Mouse (Mus musculus) thymus, adult 2 months (tissue): Measurements from ENCODE around the gene Dchs2. TPM values are rescaled to one million over a fixed set of nuclear protein-coding genes. Genes with fewer than 3 reads are reported as not detected.
"Not testable (repeated sequence)": the region's sequence is repeated elsewhere in the genome, so short reads cannot be mapped to it uniquely, and the experiment has no call there.

Experiments
- DNase-seq: peaks from one replicate; pipeline ENCODE4 v3.0.0; 2021
- H3K27ac ChIP-seq: fragments of 200-500 bp; 2 replicates; pipeline ENCODE4 v1.5.1; 2012; ENCODE audit warnings: low read length, control low read depth; ENCODE audit not compliant: control insufficient read depth, insufficient read depth
- H3K27me3 ChIP-seq: fragments of 200-500 bp; 2 replicates; pipeline ENCODE4 v1.6.1; 2012; ENCODE audit warnings: mild to moderate bottlenecking, low read length, moderate library complexity, mixed read lengths; ENCODE audit not compliant: control insufficient read depth, insufficient read depth
- H3K36me3 ChIP-seq: fragments of 200-500 bp; 2 replicates; pipeline ENCODE4 v1.6.1; 2012; ENCODE audit warnings: mild to moderate bottlenecking, low read length, moderate library complexity; ENCODE audit not compliant: control insufficient read depth, insufficient read depth
- H3K4me1 ChIP-seq: fragments of 200-500 bp; replicated peaks from 2 replicates; pipeline ENCODE4 v1.6.1; 2012; ENCODE audit warnings: low read length; ENCODE audit not compliant: control insufficient read depth, insufficient read depth
- H3K4me3 ChIP-seq: fragments of 200-500 bp; 2 replicates; pipeline ENCODE4 v1.5.1; 2012; ENCODE audit warnings: mild to moderate bottlenecking, low read length, control low read depth, moderate library complexity; ENCODE audit not compliant: control insufficient read depth, insufficient read depth
- CTCF ChIP-seq: fragments of 200-500 bp; IDR thresholded peaks from 2 replicates; pipeline ENCODE4 v1.5.1; 2012; ENCODE audit warnings: mild to moderate bottlenecking, control low read depth, low read length, moderate library complexity, borderline replicate concordance; ENCODE audit not compliant: control insufficient read depth, poor library complexity, insufficient read depth; ENCODE audit errors: extremely low read depth
- POLR2A ChIP-seq: fragments of 200-500 bp; IDR thresholded peaks from 2 replicates; pipeline ENCODE4 v1.6.1; 2012; ENCODE audit warnings: mild to moderate bottlenecking, low read length, control low read depth, moderate library complexity; ENCODE audit not compliant: control insufficient read depth, poor library complexity, insufficient read depth; ENCODE audit errors: extremely low read depth
- WGBS: fragments of 180-500 bp; shearing (Covaris S2); methylation state at CpG from one replicate; pipeline ENCODE4 v1.1.7; 2018; 5-methylcytosine and 5-hydroxymethylcytosine counted together
- polyA plus RNA-seq: library from polyadenylated mRNA; depleted of rRNA; stranded (reverse); fragments of >200 nt; gene quantifications from 2 replicates; pipeline ENCODE4 v1.2.3, GENCODE M21; 2012

Dchs2 gene
- polyA plus RNA-seq, 1 experiment, result 0.31 TPM

GRCm38 (mm10) chr3:83110163-83110562 lies 17.6 kb upstream of the Dchs2 start:
- TF ChIP-seq POLR2A, result no peak
- no peak for TF ChIP-seq CTCF
- Histone ChIP-seq H3K4me3 (no peak overlapping the region), H3K4me1 (no peaks in the 10 kb centered on the region), H3K27me3 (no peaks in the 10 kb centered on the region), H3K36me3 (no peaks in the 10 kb centered on the region), H3K27ac (no peak overlapping the region)
- WGBS, result 37% methylated on average over 4 of the region's 4 CpGs
- DNase-seq, result no peak

DNA sequence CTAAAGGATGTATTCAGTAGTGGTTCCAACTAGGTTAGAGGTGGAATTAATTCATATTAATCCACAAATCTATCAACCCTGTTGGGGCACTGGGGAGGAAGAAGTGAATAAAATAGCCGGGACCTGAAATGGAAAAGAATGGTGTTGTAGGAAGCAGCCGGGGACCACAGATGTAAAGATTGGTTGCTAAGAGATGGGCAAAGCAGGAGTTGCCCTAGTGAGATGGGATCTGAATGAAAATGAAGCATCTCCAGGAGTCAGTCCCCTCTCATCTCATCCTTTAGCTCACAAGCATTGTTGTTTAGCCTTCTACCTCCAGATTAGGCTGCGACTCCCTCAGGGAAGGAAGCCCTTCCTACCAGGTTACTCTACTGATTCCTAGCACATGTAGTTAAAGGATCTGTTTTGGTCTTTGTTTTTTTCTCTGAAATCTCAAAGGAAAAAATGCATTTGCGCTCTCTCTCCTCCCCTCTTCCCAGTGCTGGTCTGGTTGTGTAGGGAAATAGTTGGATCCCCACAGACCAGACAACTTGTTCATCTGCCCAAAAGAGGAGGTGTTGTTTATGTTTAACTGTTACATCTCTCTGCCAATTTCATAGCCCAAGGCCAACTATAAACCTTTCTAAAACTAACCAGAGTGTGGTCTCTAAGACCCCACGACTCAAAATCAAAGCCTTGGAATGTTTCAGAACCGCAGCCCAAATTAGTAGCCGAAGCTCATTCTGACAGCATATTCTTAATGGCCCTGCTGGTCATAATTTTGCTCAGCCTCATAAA lies 16.1 kb upstream of the Dchs2 start:
- Histone ChIP-seq H3K4me3 (no peak overlapping the region), H3K27ac (no peak overlapping the region), H3K4me1 (no peaks in the 10 kb centered on the region), H3K36me3 (no peaks in the 10 kb centered on the region), H3K27me3 (no peaks in the 10 kb centered on the region)
- 64% methylated on average over 7 of the region's 7 CpGs for WGBS
- no peak for DNase-seq
- TF ChIP-seq CTCF (no peak), POLR2A (no peak)

DNA sequence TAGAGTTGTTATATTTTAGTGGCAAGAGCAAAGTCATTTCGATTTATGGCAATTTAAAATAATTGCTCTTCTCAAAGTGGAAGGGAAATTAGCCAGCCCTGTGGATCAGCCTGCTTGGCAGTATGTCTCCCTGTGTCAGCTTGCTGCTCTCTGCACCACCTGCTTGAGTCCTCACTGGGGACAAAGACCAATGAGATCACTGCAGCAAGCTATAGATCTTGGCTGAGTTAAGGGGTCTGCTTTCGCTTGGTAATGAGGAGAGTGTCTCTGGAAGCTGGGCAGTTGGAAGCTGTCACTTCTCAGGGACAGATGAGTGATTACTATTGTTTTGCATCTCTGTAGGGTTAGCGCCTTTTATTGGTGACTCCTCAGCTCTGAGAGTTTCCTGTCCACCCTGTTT lies 14.9 kb upstream of the Dchs2 start:
- no peaks in the 10 kb centered on the region for H3K36me3 ChIP-seq
- H3K4me1 ChIP-seq, result no peaks in the 10 kb centered on the region
- 45% methylated on average over 3 of the region's 3 CpGs for WGBS
- no peak for DNase-seq
- no peak for TF ChIP-seq CTCF
- TF ChIP-seq POLR2A, result no peak
- no peak overlapping the region for H3K4me3 ChIP-seq
- H3K27me3 ChIP-seq, result no peaks in the 10 kb centered on the region
- no peak overlapping the region for H3K27ac ChIP-seq

DNA sequence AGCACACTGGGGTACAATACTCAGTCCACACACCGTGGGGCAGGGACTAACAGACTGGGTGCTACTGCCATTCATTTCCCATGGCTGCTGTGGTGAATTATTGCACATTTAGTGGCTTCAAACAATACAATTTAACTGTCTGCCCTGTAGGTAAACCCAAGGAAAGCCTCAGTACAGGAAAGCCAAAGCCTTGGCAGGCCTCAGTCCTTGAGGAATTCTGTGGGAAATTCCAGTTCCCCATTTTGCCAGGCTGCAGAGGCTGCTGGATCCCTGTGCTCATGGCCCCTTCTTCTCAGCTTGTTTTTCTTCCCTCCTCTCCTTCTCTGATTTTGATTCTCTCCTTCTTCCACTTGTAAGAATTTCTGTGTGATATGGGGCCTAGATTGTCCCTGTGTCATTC lies 12.8 kb upstream of the Dchs2 start:
- no peak for DNase-seq
- H3K27me3 ChIP-seq, result no peaks in the 10 kb centered on the region
- H3K4me1 ChIP-seq, result no peaks in the 10 kb centered on the region
- TF ChIP-seq POLR2A (no peak), CTCF (no peak)
- WGBS, result 57% methylated on average over 1 of the region's 1 CpGs
- H3K36me3 ChIP-seq, result no peaks in the 10 kb centered on the region
- H3K27ac ChIP-seq, result no peak overlapping the region
- H3K4me3 ChIP-seq, result no peak overlapping the region

- H3K27me3 ChIP-seq, result no peaks in the 10 kb centered on the region
- 84% methylated on average over 10 of the region's 10 CpGs for WGBS
- DNase-seq, result no peak
- no peaks in the 10 kb centered on the region for H3K36me3 ChIP-seq
- H3K4me3 ChIP-seq, result no peak overlapping the region
- H3K4me1 ChIP-seq, result no peaks in the 10 kb centered on the region
- TF ChIP-seq CTCF, result no peak
- no peak overlapping the region for H3K27ac ChIP-seq
Observed at GRCm38 (mm10) chr3:83117592-83117991, 10.2 kb upstream of the Dchs2 start.

DNA sequence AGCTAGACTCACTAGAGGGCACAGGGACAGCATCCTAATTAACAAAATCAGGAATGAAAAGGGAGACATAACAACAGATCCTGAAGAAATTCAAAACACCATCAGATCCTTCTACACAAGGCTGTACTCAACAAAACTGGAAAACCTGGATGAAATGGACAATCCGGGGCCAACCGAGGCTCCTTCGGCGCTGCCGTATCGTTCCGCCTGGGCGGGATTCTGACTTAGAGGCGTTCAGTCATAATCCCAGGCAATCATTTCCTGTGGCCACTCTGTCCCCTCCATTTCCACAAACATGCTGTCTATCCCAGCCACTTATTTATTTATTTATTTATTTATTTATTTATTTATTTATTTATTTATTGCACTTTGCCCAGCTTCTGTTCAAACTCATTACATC lies 3.8 kb upstream of the Dchs2 start:
- H3K4me3 ChIP-seq, H3K36me3 ChIP-seq, H3K27me3 ChIP-seq, DNase-seq, H3K4me1 ChIP-seq, H3K27ac ChIP-seq: not testable (repeated sequence)
- 98% methylated on average over 9 of the region's 9 CpGs for WGBS

GRCm38 (mm10) chr3:83127088-83127725 lies 541 bp upstream of the Dchs2 start:
- WGBS, result 3% methylated on average over 37 of the region's 37 CpGs
- DNase-seq, result no peak
- Histone ChIP-seq H3K36me3 (no peaks in the 10 kb centered on the region), H3K4me3 (no peak overlapping the region), H3K4me1 (no peaks in the 10 kb centered on the region), H3K27ac (no peak overlapping the region), H3K27me3 (peaks cover 2% of the 10 kb centered on the region; the same call in 1 of the 2 replicates)
- TF ChIP-seq POLR2A, result no peak
- no peak for TF ChIP-seq CTCF
